Mouse (Mus musculus): Measurements from ENCODE around the gene Htra1. TPM values are rescaled to one million over a fixed set of nuclear protein-coding genes. Genes with fewer than 3 reads are reported as not detected.

Gene Htra1
- total RNA-seq, 2 experiments from 2014 or later, result 200 to 236 TPM

- Histone ChIP-seq H3K4me3 (no peak overlapping the region), H3K27ac (peak overlapping the region; percentile 53; the same call in 1 of the 2 replicates)
- no peak for DNase-seq (ENCODE audit: extremely low spot score in 1 of 2, low spot score in 2 of 2)
- intact Hi-C loops (cut with DNase I), result no loop called here
- no peak for TF ChIP-seq CTCF (IDR thresholded peaks at IDR 0.05)
These were observed 14.6 kb downstream of the Htra1 start for GRCm38 (mm10) chr7:130950482-130950881.

- H3K4me3 ChIP-seq, result no peak overlapping the region
- no peak for DNase-seq (ENCODE audit: extremely low spot score in 1 of 2, low spot score in 2 of 2)
- no peak for TF ChIP-seq CTCF (IDR thresholded peaks at IDR 0.05)
- peak overlapping the region; percentile 53; the same call in 1 of the 2 replicates for H3K27ac ChIP-seq
- intact Hi-C loops (cut with DNase I), result no loop called here
These were observed 15.1 kb downstream of the Htra1 start for GRCm38 (mm10) chr7:130951004-130951403.

- DNase-seq (ENCODE audit: extremely low spot score in 1 of 2, low spot score in 2 of 2), result no peak
These were observed 17.5 kb downstream of the Htra1 start for GRCm38 (mm10) chr7:130953376-130953775.

GRCm38 (mm10) chr7:130954177-130954601 is 18.3 kb downstream of the Htra1 start:
- DNase-seq (ENCODE audit: extremely low spot score in 1 of 2, low spot score in 2 of 2), result no peak
- Histone ChIP-seq H3K4me3 (no peak overlapping the region), H3K27ac (peak overlapping the region; percentile 24)
- no peak for TF ChIP-seq CTCF (IDR thresholded peaks at IDR 0.05)
- intact Hi-C loops (cut with DNase I), result no loop called here

More at GRCm38 (mm10) chr7:130953376-130953775, 17.5 kb downstream of the Htra1 start:
- Histone ChIP-seq H3K4me3 (no peak overlapping the region), H3K27ac (peak overlapping the region; percentile 63)
- intact Hi-C loops (cut with DNase I), result loop anchor here (1.0 kb wide), 1 partner anchor 35 kb away; no protein-coding TSS in a partner anchor
- TF ChIP-seq CTCF (IDR thresholded peaks at IDR 0.05), result no peak

- Histone ChIP-seq H3K27ac (no peak overlapping the region), H3K4me3 (no peak overlapping the region)
- DNase-seq (ENCODE audit: extremely low spot score in 1 of 2, low spot score in 2 of 2), result no peak
- intact Hi-C loops (cut with DNase I), result no loop called here
- TF ChIP-seq CTCF (IDR thresholded peaks at IDR 0.05), result no peak
These were observed 22.6 kb downstream of the Htra1 start for GRCm38 (mm10) chr7:130958551-130958950.

GRCm38 (mm10) chr7:130959868-130960267 is 24.0 kb downstream of the Htra1 start:
- H3K27ac ChIP-seq, result no peak overlapping the region
- H3K4me3 ChIP-seq, result no peak overlapping the region
- no peak for DNase-seq (ENCODE audit: extremely low spot score in 1 of 2, low spot score in 2 of 2)
- intact Hi-C loops (cut with DNase I), result no loop called here
- no peak for TF ChIP-seq CTCF (IDR thresholded peaks at IDR 0.05)

- intact Hi-C loops (cut with DNase I), result no loop called here
- Histone ChIP-seq H3K4me3 (no peak overlapping the region), H3K27ac (no peak overlapping the region)
These were observed 25.5 kb downstream of the Htra1 start for GRCm38 (mm10) chr7:130961429-130961828.

GRCm38 (mm10) chr7:130964686-130965085 is 28.8 kb downstream of the Htra1 start:
- Histone ChIP-seq H3K27ac (no peak overlapping the region), H3K4me3 (no peak overlapping the region)
- DNase-seq (ENCODE audit: extremely low spot score in 1 of 2, low spot score in 2 of 2), result no peak
- intact Hi-C loops (cut with DNase I), result no loop called here
- no peak for TF ChIP-seq CTCF (IDR thresholded peaks at IDR 0.05)

More at GRCm38 (mm10) chr7:130961429-130961828, 25.5 kb downstream of the Htra1 start:
- no peak for DNase-seq (ENCODE audit: extremely low spot score in 1 of 2, low spot score in 2 of 2)
- no peak for TF ChIP-seq CTCF (IDR thresholded peaks at IDR 0.05)

- TF ChIP-seq CTCF (IDR thresholded peaks at IDR 0.05), result no peak
- no peak overlapping the region for H3K4me3 ChIP-seq
- intact Hi-C loops (cut with DNase I), result no loop called here
- peak overlapping the region; percentile 55; the same call in 1 of the 2 replicates for H3K27ac ChIP-seq
- no peak for DNase-seq (ENCODE audit: extremely low spot score in 1 of 2, low spot score in 2 of 2)
These were observed 29.5 kb downstream of the Htra1 start for GRCm38 (mm10) chr7:130965396-130965795.

GRCm38 (mm10) chr7:130965909-130966365 is 30.0 kb downstream of the Htra1 start:
- intact Hi-C loops (cut with DNase I), result no loop called here
- peak in 1 of 2 experiments; percentile 47 for DNase-seq (ENCODE audit: extremely low spot score in 1 of 2, low spot score in 2 of 2)
- Histone ChIP-seq H3K4me3 (no peak overlapping the region), H3K27ac (peak overlapping the region; percentile 55)
- TF ChIP-seq CTCF (IDR thresholded peaks at IDR 0.05), result no peak

- Histone ChIP-seq H3K4me3 (no peak overlapping the region), H3K27ac (no peak overlapping the region; the same call in 1 of the 2 replicates)
- intact Hi-C loops (cut with DNase I), result no loop called here
- no peak for TF ChIP-seq CTCF (IDR thresholded peaks at IDR 0.05)
- DNase-seq (ENCODE audit: extremely low spot score in 1 of 2, low spot score in 2 of 2), result no peak
These were observed 30.5 kb downstream of the Htra1 start for GRCm38 (mm10) chr7:130966451-130966850.

- H3K27ac ChIP-seq, result no peak overlapping the region
- no peak overlapping the region for H3K4me3 ChIP-seq
- intact Hi-C loops (cut with DNase I), result no loop called here
- no peak for TF ChIP-seq CTCF (IDR thresholded peaks at IDR 0.05)
- DNase-seq (ENCODE audit: extremely low spot score in 1 of 2, low spot score in 2 of 2), result no peak
These were observed 31.0 kb downstream of the Htra1 start for GRCm38 (mm10) chr7:130966876-130967275.

- no peak overlapping the region for H3K27ac ChIP-seq
- H3K4me3 ChIP-seq, result no peak overlapping the region
- DNase-seq (ENCODE audit: extremely low spot score in 1 of 2, low spot score in 2 of 2), result no peak
- TF ChIP-seq CTCF (IDR thresholded peaks at IDR 0.05), result no peak
- intact Hi-C loops (cut with DNase I), result no loop called here
These were observed 32.0 kb downstream of the Htra1 start for GRCm38 (mm10) chr7:130967901-130968300.

All from left cerebral cortex, adult 2 months (tissue).